Mouse (Mus musculus) gastrocnemius, adult 8-10 months (tissue): ENCODE results near the gene Tmem150b. TPM values are rescaled to one million over a fixed set of nuclear protein-coding genes. Genes with fewer than 3 reads are reported as not detected.

ENCODE experiments used
- DNase-seq, 2 experiments: peaks; one replicate each; pipeline ENCODE4 v3.0.0; 2022; ENCODE audit warnings: low spot score in 2 of 2
- total RNA-seq, 4 experiments: library from RNA; stranded (reverse); gene quantifications; 2 replicates each; pipeline ENCODE4 v1.2.4; 2022

The Tmem150b gene
- not detected for total RNA-seq

DNA sequence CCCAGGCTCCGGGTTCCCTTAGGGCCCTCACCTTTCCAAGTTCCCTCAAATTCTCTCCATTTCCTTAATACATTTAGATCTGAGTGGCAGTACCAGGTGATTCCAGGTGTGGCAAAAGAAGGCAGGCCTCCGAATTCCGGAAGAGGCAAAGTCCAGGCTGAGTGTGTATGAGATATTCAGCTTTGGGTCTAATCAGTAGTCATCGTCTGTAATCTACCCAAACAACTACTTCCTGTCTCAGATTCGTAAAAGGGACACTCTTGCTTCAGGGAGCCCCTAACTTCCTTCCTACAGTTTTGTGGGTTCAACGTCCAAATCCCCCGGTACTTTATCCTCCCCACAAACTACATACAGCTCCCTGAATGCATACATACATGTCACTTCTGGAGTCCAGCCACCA, at the start of gene Tmem150b:
Gene Tmem150b, minus strand, starts transcription at position 81 of the 400 bp plus-strand sequence.
- DNase-seq: no peak

DNA sequence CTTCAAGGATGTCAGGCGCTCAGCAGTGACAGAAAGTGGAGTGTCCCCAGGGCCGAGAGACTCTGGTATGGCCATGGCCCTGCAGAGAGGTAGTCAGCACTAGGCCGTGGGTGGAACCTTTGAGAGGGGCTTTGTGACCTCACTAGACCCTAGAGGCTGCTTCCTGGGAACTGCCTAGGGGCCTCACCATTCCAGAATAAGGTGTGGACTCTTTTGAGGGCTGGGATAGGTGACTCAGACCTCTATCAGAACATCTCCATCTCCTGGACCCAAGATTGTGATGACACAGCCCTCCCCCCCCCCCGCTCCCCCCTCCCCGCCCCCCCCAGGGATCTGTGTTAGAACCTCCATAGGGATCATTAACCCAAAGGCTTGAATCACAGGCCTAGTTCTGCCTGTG, 46.2 kb upstream of the Tmem150b start, which contains the start of gene Fam71e2:
Gene Fam71e2, minus strand, starts transcription at position 101 of the 400 bp plus-strand sequence.
- DNase-seq: no peak

DNA sequence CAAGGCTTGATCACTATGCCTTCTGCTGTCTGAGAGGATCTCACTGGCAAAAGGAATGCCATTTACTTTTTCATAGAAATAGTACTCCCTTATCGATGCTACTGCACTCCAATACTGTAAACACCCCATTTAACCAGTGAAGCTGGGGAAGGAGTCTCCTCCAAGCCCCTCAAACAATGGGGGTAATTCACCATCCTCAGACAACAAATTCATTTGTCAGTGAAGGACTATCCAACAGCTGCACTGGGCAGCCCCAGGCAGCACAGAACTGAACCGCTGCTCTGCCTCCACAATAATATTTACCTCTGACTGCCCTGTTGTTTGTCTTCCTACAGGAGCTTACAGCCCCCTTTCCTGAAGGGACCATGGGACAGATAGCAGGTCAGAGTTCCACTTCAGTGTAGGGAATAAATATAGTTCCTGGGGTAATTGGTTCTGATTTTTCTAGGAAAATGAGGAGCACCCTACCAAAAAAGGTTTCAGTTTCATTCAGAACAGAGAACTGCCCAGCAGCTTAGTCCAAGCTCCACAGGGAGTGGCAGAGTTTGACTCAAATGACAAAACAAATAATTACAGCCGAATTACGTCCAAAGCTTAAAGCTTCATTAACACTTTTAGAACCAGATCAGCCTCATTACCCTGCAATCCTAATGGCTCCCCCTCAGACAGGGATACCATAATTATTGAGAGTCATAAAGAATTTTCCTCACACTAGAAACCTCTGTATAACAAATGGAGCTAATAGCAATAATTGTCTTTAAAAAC, 40.1 kb upstream of the Tmem150b start:
- DNase-seq: no peak

DNA sequence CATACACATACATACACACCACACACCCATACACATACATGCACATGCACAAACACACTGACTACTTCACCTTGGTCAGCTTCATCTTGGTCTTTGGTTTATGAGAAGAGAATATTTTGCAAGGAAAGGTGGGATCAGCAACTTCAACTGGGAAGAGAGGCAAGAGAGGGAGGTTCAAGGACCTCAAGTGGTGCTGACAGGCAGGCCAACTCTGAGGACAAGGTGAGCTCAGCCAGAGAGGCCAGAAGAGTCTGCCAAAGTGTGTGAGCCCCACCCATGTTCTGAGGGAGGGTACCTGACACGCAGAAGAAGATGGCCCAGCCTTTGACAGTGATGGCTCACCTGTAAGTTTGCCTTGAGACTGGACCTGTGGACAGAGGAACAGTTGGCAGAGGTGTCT, 34.6 kb upstream of the Tmem150b start:
- no peak for DNase-seq

DNA sequence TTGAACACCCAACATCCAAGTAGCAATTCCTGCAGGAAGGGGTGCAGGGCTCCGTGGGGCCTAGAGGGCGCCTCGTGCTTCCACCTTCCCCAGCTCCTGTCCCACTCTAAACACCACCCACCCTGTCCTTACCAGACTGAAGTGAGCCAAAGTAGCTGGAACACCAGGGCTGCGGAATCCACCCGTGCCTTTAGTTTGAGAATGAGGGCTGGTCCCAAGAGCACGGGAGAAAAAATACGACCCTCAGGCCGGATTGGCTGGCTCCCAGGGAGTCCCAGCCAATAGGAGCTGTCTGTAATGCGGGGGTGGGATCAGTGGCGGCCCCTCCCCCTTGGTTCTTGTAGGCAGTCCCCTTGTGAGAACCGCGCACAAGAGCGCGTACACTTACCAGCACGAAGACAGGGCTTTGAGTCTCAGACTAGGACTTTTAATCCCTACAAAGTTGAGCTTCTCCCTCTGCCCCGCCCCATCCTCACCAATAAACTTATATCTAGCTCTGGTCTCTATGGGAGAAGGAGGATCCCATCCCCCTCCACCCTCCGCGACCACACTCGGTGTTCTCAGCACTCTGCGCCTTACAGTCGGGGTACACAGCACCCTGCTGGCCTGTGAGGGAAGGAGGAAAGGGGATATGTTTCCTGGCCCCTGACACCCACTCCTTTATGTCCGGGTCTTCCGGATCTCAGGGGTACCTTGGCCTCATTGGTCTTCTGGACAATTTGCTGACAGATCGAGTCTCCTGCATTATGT, 27.9 kb upstream of the Tmem150b start, which contains the start of gene Cox6b2:
Gene Cox6b2, minus strand, starts transcription at position 274 of the 750 bp plus-strand sequence.
- DNase-seq: peak in 1 of 2 experiments; percentile 52

DNA sequence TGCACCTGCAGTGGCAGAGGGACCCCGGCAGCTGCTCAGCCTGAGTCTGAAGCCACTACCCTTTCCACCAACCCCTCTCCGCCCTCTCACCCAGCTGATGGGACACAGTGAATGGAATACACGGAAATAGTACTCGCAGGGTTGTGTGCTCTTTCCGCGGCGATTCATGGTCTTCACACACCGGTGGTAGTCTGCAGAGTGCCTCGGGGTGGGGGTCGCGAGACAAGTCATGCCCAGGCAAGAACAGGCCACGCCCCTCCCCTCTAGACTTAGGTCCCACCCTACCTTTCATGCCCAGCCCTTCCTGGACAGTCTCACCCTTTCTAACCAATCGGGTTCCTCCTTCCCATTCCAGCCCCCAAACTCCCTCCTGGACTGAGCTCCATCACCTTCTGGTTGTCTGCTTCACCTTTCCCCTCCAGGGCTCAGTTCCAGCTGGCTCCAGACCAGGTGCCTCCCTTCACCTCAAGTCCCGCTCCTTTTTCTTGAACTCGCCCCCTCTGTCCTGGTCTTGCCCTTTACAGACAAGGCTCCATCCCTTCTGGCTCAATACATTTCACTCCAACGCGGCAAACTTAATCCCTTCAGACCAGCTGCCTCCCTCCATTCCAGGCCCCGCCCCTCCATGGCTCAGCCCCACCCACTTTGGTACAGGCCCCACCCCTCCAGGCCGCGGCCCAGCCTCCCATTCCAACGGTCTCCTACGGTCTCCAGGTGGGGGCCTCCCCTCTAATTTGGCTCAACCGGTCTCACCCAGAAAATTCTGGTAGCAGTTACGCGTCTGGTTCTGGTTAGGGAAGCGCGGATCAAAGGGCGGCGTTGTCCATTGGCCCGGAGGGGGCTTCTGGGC, 27.1 kb upstream of the Tmem150b start:
- no peak for DNase-seq

DNA sequence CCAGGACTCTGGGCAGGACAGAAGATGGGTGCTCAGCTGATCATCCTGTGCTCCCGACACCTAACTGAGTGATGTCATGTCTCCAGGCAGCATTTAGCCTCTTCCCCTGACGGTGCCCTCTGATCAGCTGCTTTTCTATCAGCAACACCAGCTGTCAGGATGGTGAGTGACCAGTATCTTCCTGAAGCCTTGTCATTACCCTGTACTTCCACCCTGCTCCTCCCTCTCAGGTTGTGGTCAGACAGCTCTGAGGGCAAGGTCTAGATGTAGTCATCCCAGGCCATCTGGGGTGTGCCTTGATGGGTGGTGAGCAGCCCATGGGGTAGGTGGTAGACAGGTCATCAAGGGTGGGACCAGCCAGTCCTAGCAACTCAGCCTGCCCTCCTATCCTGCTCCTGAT, 24.1 kb upstream of the Tmem150b start:
- DNase-seq: no peak

DNA sequence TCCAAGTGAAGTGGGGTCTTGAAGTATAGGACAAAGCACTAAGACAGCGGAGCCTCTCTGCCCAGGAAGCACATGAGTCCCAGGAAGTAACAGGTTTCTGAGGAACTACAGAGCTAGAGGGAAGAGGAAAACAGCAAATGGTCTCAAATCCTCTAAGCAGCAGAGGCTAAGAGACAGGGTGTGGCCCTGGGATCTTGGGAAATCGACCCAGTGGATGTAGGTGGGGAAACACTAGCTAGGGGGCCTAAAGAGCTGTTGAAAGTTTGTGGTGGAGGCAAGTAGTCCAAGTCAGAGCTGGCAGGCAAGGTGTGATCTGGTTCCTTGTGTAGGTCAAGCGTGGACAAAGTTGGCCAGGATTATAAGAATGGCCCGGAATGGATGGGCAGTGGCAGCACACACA, 23.3 kb upstream of the Tmem150b start:
- no peak for DNase-seq

DNA sequence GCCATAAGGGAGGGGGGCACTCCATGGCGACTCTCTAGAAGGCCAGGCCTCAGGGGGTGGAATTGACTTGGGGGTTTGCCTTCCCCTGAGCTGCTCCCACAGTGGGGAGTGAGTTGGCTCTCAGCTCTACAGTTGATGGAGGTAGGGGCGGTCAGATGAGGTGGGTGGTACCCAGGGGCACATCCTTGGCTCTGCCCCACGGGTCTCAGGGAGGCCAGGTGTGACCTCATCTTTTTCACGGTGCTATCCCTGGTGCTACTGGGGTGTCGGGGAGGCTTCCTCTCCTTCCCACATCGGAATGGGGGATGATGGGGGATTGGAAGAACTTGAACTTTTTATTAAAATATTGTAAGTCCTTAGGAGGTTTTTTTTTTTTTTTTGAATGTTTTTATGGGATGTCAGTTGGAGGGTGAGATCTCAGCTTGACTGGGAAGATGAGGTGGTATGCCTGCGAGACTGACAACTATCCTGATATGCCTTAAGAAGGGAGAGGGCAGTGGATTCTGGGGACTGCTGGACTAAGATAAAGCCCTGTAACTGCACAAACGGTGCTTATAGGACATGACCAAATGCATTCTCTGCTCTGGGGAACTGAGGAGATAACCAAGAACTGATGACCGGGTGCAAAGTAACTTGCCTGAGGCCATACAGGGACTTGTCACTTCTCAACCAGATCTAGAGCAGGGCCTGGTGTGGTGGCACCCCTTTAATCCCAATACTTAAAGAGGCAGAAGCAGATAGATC, 22.3 kb upstream of the Tmem150b start:
- no peak for DNase-seq

DNA sequence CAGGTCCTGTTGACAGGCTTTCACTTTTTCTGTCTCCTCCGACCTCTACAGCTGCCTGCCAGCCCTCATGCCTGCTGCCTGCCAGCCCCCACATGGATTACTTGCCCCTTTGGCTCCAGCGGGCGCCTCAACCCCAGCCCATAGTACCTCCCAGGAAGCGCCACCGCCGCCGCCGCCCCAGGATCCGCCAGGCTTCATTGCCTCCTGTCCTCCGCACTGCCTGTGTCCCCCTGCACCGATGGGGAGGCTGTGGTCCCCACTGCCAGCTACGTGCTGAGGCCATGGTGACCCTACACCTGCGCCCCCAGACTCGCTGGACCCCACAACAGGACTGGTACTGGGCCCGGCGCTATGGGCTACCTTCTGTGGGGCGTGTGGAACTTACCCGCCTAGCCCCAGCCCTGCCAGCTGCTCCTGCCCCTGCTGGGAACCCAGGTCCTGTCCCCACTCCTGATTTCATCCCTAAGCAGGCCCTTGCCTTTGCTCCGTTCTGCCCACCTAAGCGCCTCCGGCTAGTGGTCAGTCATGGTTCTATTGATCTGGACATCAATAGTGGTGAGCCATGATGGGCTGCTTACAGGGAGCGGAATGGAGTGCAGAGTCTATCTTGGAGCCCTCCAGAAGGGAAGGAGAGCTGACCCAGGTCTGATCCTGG, 21.4 kb upstream of the Tmem150b start:
- DNase-seq: no peak

DNA sequence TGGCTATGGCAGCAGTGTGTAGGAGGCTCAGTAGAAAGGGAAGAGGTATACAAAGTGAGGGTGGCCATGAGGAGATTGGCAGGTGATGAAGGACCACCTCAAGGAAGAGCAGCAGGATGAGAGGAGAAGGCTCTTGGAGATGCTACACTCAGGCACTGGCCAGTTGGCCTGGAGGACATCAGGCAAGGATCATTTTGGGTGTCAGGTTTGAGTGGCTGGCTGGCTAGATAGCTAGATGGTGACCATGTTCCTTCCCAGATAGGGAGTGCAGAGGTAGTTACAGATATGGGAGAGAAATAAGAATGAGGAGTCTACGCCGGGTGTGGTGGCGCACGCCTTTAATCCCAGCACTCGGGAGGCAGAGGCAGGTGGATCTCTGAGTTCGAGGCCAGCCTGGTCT, 19.8 kb upstream of the Tmem150b start:
- no peak for DNase-seq

DNA sequence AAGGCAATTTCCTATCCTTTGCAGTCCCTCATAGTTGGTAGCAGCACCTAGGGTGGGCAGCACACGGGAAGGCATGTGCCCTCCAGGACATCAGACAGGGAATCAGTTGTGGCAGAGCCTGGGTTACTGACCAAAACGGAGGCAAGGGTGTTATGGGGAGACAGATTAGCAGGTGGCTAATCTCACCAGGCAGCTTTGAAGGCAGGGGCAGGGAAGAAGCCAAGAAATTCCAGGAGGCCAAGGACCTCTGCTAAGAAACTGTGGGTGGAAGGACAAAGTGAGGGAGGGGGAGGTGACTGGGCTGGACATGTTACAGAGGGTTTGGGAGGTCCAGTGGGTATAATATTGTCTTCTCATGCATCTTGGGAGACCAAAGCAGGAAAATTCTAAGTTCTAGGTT, 18.3 kb upstream of the Tmem150b start:
- no peak for DNase-seq

DNA sequence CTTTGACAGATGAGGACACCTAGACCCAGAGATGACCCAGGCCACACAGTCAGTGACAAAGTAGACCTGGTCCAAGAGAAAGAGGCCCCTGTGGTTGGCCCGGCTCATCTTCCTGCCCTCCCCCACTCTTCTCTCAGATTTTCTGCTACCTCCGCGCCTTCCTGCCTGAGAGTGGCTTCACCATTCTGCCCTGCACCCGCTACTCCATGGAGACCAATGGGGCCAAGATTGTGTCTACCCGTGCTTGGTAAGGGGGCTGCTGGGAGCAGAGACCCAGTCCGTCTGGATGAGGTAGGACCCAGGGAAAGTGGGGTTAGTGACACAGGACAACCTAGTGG, 17.4 kb upstream of the Tmem150b start:
- no peak for DNase-seq

DNA sequence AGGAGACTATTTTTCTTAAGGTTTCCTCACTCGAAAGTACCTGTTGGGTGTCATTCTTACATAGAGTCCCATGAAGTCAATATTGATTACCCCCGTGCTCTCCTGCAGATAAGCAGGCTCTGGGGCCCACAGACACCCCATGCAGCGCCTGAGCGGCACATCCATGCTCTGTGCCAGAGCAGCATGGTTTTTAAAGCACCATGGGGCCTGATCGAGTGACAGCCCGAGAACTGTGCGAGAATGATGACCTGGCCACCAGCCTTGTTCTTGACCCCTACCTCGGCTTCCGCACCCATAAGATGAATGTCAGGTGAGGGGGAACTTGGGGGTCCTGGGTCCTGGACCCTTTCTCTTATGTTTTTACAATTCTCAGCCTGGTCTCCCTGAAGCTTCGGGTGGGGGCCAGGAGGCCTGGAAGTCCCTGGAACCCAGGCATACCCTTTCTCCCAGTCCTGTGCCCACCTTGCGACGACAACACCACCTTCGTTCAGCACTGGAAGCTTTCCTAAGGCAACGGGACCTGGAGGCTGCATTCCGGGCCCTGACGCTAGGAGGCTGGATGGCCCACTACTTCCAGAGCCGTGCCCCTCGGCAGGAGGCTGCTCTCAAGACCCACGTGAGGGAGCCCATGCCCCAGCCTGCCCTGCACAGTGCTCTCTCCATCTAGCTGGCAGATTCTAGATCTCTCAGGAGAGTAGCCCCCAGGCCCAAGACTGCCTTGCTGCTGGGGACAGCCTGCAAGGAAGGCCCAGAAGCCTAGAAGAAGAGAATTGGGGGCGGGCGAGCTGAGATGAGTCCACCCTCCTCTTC, 16.8 kb upstream of the Tmem150b start:
- DNase-seq: no peak

DNA sequence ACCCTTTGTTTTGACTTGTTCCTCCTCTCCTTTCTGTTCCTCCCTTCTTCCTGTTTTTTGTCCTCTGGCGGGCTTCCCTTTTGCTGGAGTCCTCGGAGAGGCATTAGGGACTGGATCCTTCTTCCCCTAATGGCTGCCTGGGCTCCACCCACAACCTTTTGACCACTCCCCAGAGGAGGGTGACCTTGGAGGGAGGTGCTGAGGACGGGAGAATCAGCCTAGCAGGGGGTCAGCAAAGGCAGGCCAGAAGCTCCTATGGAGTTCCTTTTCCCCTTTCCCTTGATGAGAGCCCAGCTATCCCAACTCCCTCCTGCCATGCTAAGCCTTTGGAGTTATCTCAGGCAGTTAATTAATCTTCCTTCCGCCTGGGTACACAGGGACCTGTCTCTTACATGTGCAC, 16.1 kb upstream of the Tmem150b start:
- DNase-seq: peak; percentile 23 to 41

DNA sequence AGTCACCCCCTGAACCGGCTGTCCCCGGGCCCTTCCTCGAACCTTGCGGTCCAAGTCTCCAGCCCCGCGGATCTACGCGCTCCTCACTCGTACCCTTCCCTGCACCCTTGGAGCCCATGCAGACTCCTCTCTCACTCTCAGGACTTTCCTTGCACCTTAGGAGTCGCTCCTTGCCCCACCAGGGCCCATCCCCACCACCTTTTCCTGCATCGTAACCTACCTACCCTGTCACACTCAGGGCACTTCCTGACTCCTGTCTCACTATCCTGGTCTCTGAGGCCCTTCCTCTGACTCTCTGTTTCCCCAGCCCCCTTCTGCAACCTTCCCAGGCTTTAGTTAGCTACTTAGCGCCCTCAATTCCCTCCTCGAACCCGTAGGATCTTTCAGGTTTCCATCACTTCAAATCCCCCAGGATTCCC, 15.3 kb upstream of the Tmem150b start:
- no peak for DNase-seq

DNA sequence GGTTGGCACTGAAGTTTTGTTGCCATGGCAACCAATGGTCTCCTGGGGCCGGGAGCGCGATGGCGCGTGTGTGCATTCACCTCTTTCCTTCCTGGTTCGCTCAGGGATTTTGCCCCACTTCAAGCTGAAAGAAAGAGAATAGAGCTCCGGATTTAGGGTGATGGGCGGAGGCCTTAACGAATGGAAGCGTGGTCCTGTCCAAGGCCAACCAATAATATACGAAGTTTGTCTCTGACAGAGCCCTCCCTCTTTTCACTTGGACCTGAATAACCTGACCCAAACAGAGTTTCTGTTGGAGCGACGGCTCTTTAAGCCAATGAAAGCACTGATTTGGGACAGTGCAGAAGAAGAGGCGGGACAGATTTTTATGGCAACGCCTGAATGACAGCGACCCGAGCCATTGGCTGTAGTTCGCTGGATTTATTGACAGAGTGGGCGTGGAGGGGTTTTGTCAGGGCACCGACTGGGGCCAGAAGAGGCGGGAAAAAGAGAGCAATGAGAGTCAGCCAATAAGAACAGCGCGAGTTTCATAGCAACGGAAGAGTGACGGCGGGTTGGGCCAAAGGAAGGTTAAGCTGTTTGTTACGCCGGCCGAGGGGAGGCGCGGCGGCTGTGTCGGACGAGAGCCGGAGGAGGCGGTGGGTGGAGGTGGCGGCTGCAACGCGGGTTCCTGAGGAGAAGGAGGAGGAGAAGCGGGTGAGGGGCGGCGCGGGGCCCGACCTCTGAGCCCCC, 14.7 kb upstream of the Tmem150b start, which contains the start of gene Kmt5c:
Gene Kmt5c, plus strand, starts transcription at position 572 of the 732 bp plus-strand sequence.
- peak; percentile 98 for DNase-seq

DNA sequence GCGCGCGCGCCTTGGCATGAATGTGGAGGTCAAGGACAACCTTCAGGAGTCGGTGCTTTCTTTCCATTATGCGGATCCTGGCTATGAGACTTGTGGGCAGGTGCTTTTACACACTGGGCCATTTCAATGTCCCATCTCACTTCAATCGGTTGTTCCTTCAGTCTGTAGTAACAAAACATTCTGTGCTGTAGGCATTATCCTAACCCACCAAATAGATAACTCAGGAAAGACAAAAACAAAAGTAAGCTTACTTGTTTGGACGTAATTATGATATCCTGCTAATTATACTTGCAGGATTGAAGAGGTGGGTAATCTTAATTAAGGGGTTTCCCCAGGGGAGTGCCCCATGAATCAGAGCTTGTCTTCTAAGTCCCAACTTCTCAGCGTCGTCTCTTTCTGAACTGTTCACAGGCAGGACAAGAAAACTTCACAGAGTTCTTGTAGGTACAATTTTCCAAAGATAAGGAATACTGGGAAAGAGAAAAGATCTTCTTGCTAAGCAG, 14.0 kb upstream of the Tmem150b start:
- no peak for DNase-seq

DNA sequence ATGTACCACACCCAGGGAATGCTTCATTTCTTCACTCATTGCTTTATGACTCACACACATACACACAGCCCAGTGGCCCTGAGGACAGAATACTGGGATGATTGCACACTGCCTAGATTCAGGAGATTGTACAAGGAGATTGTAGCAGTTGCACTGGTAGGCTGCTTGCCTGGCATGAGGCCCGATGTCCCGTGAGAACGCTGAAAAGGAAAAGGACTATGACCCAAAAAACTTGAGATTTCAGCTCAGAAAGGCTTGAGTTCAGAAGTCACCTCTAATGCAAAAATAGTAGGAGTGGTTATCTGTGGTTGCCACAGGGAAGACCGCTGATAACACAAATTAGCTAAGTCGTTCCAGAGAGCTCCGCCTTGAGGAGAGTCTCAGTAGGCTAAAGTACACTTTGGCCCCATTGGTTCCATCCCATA, 7.9 kb upstream of the Tmem150b start:
- DNase-seq: no peak
